Mouse (Mus musculus): ENCODE measurements around the gene Prkar1a.

Prkar1a gene

DNA sequence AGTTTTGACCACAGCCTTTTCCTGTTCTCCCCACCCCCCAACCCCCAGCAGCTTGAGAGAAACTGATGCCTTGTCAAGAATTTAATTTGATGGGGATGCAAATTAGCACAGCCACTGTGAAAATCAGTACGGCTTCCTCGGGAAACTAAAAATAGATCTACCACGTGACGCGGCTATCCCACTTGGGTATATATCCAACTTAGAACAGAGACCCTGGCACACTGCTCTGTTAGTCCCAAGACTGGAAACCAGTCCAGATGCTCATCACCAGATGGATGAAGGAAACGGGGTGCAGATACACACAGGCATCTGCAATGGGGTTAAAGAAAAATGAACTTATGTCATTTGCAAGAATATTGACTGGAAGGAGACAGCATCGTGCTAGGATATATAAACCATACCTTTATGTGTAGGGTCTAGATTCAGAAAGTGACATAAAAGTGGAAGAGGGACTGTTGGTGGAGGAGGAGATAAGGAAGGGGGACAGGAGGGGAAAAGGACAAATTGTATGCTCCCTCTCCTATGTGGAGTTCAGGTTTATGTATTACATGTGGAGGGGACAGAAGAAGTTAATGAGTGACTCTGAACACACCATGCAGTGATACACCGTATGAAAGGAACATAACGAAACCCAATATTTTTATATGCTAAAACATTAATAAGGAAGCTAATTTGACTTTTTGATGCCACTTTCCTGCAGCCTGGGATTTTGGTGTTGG lies 56.3 kb downstream of the Prkar1a start:
- DNase-seq (ENCODE audit: low read depth, low spot score) = no peak

DNA sequence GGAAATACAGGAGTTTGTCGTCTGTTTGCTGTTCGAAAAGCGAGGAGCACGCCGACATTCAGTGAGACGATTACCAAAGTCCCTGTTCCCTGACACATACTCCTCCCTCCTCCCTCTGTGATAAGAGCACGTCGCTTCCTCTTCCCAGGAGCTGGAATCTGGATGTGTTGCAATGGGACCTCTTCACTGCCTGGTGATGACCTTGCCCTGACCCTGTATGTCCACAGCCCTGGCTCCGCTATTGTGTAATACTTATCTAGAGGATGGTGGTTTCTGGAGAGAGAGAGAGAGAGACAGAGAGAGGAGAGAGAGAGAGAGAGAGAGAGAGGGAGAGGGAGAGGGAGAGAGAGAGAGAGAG lies 56.8 kb downstream of the Prkar1a start:
- no peak for DNase-seq (ENCODE audit: low read depth, low spot score)

DNA sequence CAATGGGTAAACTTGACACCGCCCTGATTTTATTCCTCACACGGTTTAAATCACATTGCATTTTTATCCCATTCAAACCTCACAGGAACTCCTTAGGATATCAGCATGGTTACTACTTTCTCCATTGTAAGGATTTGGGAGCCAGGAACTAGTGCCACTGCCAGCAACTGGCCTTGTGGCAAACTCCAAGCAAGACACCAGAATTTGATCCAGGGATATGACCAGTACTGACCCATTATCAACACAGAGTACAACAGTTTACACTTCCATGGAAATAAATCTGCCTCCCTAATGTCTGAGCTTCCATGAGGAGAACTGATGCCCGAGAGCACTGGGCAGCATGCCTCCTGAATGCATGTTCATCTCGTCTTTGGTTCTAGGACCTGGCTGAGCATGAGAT lies 57.4 kb downstream of the Prkar1a start:
- no peak for DNase-seq (ENCODE audit: low read depth, low spot score)

DNA sequence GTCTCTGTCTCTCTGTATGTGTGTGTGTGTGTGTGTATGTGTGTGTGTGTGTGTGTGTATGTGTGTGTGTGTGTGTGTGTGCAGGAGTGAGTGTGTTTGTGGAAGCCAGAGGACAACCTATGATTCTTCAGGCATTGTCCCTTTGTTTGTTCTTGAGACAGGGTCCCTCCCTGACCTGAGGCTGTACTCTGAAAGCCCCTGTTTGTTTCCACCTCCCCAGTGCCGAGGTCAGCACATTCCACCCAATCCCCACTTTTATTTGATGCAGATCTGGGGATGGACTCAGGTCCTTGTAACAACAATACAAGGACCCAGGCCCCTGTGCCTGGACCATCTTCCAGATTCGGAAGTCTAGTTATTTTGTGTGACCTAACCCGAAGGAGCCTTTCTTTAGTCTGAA lies 58.2 kb downstream of the Prkar1a start:
- no peak for DNase-seq (ENCODE audit: low read depth, low spot score)

DNA sequence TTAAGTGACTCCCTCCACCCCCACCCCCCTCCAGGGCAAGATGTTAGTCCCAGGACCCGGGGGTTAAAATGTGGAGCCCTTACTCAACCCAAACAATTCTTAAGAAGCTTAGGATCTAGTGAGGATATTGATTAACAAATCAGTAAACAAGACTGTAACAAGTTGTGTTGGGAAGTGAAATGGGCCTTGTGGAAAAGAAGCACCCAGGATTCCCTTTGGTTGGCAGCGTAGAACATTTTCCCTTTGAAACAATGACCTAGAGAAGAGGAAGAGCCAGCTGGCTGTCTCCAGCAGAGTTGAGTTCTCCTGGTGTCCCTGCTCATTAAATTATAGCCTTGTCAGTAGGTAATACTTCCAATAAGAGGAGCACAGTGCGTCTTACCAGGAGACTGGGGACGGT lies 59.6 kb downstream of the Prkar1a start:
- no peak for DNase-seq (ENCODE audit: low read depth, low spot score)

DNA sequence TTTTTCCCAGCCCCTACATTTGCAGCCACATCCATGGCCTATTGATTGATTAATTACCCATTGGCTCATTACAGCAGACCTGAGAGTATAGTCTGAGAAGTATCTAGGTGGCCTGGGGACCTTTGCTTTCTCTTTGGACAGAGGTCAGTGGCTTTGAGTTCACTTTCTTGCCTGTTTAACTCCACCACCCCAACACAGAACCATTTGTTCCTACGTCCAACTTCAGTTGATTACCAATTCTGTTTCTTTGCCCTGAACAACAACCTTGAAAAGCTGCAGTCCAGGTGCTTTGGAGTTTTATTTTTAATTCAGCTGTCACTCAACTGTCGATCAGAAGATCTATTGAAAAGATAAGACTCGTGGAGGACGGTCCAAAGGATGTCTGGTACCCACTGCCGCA lies 60.3 kb downstream of the Prkar1a start:
- no peak for DNase-seq (ENCODE audit: low read depth, low spot score)

DNA sequence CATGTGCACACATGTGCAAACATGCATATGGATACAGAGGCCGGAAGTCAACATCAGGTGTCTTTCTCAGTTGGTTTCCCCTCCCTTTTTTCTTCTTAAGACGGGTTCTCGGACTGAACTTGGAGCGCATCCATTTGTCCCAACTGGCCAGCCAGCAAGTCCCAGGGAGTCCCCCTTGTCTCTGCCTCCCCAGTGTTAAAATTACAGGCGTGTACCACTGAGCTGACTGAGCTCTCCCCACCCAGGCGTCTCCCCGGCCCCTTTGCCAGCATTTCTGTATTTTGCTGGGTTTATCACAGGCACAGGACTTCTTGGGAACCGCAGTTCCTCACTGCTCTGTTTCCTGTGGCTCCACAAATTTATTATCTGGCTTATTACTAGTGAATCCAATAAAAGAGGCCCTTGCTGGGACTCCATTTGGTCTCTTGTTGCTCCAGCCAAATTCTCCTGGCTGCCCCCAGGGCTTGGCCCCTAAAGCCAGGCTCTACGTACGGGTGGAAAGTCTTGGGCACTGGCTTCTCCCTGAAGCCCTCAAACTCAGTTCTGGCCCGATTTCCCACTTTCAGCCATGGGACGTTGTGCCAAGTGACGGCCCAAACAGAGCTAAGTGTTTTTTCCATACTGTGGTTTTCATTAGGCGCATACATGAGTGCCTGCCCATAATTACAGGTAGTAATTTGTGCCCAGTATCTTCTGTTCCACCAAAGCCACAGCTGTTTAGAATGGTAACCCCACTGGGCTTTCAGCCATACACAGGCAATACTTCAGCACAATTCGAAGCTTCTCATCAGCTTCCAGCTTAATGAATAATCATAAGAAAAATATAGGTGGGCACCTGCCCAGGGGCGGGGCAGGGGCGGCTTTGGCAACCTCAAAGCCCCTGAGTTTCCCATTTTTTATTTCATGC lies 65.4 kb downstream of the Prkar1a start:
- no peak for DNase-seq (ENCODE audit: low read depth, low spot score)

DNA sequence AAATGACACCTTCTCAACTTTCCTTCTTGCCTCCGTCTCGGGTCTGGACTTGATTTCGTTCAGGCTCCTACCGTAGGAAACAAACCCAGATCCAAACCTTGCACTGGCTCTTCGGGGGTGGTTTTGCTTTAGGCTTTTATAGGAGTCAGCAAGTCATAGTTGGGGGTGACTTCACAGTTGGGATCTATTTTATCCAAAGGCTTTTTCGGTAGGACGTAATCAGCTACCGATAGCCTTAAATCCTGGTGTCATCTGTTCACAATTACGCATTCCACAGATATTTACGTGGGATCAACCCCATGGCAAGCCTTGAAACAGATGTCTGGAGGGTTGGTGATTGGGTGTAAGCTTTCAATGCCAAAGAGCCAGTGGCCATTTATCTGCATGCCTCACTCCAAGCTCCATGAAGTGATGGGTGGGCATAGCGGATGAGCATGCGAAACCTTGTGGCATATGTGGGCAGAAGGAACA lies 66.1 kb downstream of the Prkar1a start:
- DNase-seq (ENCODE audit: low read depth, low spot score) = no peak

DNA sequence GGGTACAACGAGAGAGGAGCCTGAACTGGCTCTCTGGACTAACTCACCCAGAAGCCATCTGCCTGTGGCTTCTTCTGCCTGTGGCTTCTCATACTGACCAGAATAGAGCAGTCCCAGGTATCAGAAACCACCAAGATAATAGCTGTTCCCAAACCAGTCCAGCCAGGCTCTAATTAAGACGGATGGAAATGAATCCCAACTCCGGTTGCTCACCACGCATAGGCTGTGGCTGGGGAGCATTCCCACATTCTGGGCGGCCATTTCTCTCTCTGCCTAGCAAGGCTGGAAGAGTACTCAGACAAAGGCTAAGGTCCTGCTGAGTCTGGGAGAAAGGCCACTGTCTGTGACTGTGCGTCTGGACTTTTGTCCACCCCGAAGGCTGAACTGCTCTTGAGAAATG lies 67.8 kb downstream of the Prkar1a start:
- DNase-seq (ENCODE audit: low read depth, low spot score) = no peak

DNA sequence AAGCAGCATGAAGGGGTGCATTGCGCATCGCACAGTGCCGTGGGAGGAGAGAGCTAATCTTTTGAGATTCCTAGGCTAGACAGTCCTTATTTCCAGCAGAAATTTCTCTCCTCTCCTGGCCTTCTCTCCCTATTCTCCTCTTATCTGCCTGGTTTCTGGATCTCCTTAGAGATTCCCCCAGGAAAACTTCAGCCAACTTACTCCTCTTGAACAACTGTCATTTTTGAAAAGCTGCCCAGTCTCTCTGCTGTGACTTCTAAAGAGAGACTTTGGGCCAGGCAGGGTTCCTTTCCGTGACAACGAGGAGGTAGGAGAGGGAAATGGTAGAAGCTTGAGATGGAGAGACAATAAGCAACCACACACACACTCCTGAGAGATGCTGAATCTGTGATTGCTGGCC lies 68.2 kb downstream of the Prkar1a start:
- no peak for DNase-seq (ENCODE audit: low read depth, low spot score)

DNA sequence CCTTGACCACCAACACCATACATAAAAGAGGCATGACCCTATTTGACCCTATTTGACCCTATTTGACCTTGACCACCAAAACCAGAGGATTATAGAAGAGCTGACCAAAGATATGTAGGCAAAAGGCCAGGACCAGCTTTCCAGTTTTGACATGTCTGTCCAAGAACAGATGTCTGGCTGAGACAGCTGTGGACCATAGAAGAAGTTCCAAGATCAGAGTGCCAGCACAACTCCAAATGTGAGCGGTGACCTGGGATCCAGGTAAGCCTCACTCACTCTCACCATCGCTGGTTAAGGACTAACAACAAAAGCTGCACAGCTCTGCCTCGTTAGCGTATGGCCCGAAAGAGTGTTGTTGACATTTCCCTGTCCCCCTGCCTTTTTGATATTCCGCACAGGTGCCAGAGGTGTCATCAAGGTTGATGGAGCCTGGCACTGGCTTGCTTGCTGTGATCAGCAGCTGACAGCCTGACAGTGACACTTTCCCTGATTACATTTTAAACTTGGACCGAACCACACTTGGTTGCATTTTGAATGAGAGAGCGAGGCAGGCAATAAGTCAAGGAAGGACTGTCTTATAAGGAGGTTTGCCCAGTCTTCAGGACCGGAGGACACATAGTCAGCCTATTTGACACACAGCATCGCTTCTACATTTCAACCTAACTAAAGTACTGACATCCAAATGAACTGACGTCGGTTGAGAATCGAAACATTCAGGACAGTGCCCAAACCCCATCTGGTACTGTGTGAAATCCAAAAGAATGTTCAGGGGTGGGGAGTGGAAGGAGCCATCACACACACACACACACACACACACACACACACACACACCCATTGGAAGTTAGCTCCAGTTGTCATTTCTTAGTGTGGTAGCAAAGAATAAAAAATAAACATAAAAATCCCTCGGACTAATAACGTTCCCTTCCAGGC lies 69.0 kb downstream of the Prkar1a start:
- DNase-seq (ENCODE audit: low read depth, low spot score) = no peak
